Mouse (Mus musculus) ES-E14 (cell line): ENCODE data around the gene Tex44. TPM values are rescaled to one million over a fixed set of nuclear protein-coding genes. Genes with fewer than 3 reads are reported as not detected.

Experiments used
- DNase-seq: peaks from one replicate; pipeline ENCODE4 v3.0.0-alpha.2; 2013; ENCODE audit warnings: low read depth, low spot score
- H3K27ac ChIP-seq: 2 replicates; pipeline ENCODE4 v1.5.1; 2012; ENCODE audit warnings: low read depth, mild to moderate bottlenecking, low read length, moderate library complexity, mixed read lengths; ENCODE audit not compliant: poor library complexity, insufficient read depth, severe bottlenecking
- H3K36me3 ChIP-seq: 2 replicates; pipeline ENCODE4 v1.6.1; 2012; ENCODE audit warnings: mild to moderate bottlenecking, low read length, moderate library complexity, mixed read lengths; ENCODE audit not compliant: control insufficient read depth, poor library complexity, insufficient read depth, severe bottlenecking
- H3K4me1 ChIP-seq, 2 experiments: fragments of 150-350 bp in 1 of 2; sonication (generic) in 1 of 2; 2 replicates each; pipeline ENCODE4 v1.6.1; 2012; ENCODE audit warnings: low read length in 2 of 2, mild to moderate bottlenecking in 1 of 2, mixed read lengths in 1 of 2; ENCODE audit not compliant: control insufficient read depth in 2 of 2, insufficient read depth in 2 of 2, poor library complexity in 1 of 2
- H3K4me3 ChIP-seq, 2 experiments: fragments of 150-350 bp in 1 of 2; sonication (generic) in 1 of 2; 2 replicates each; pipeline ENCODE4 v1.5.1; 2012; ENCODE audit warnings: low read length in 2 of 2, low read depth in 1 of 2, mild to moderate bottlenecking in 1 of 2, mixed read lengths in 1 of 2; ENCODE audit not compliant: insufficient read depth in 1 of 2, poor library complexity in 1 of 2, severe bottlenecking in 1 of 2
- H3K9ac ChIP-seq: 2 replicates; pipeline ENCODE4 v1.6.1; 2012; ENCODE audit warnings: low read depth, mild to moderate bottlenecking, low read length, mixed read lengths; ENCODE audit not compliant: poor library complexity, insufficient read depth, severe bottlenecking
- H3K9me3 ChIP-seq: fragments of 150-350 bp; sonication (generic); 2 replicates; pipeline ENCODE4 v1.6.1; 2012; ENCODE audit warnings: low read depth, mild to moderate bottlenecking, low read length; ENCODE audit not compliant: control insufficient read depth, insufficient read depth
- CHD2 ChIP-seq: IDR thresholded peaks from 2 replicates; pipeline ENCODE4 v1.6.1; 2014; ENCODE audit warnings: mild to moderate bottlenecking, low read depth, low read length, inconsistent platforms
- HCFC1 ChIP-seq: IDR thresholded peaks from 2 replicates; pipeline ENCODE4 v1.6.1; 2012; ENCODE audit warnings: low read length, inconsistent platforms, borderline replicate concordance; ENCODE audit not compliant: insufficient read depth
- MAFK ChIP-seq: IDR thresholded peaks from 2 replicates; pipeline ENCODE4 v1.6.1; 2014; ENCODE audit warnings: mild to moderate bottlenecking, low read depth, low read length, inconsistent platforms; ENCODE audit not compliant: insufficient read depth
- ZC3H11A ChIP-seq: IDR thresholded peaks from 2 replicates; pipeline ENCODE4 v1.6.1; 2012; ENCODE audit warnings: low read depth, mild to moderate bottlenecking, inconsistent platforms, low read length, borderline replicate concordance
- ZNF384 ChIP-seq: IDR thresholded peaks from 2 replicates; pipeline ENCODE4 v1.6.1; 2012; ENCODE audit warnings: low read depth, low read length, inconsistent platforms
- in situ Hi-C, 2 experiments: fragments of 600-800 bp; cut with MboI; formaldehyde crosslinking; loops; one replicate each; pipeline ENCODE4 v1.15.1; 2025; ENCODE audit warnings: low sequenced_read_pairs in 2 of 2, inconsistent platforms in 1 of 2; ENCODE audit not compliant: unreplicated experiment in 2 of 2
- total RNA-seq: library from RNA; depleted of rRNA; stranded (reverse); fragments of 300-350 nt; gene quantifications from 2 replicates; pipeline ENCODE4 v1.2.3, GENCODE M21; 2012

Tex44 gene
- total RNA-seq, 1 experiment, result not detected

- Histone ChIP-seq H3K9ac (no peak overlapping the region), H3K9me3 (no peaks in the 10 kb centered on the region), H3K27ac (no peak overlapping the region), H3K4me3 (no peak overlapping the region), H3K36me3 (no peaks in the 10 kb centered on the region), H3K4me1 (peaks cover 0 to 4% of the 10 kb centered on the region in 2 experiments; a peak in 1 of 4 replicates)
- no peak for TF ChIP-seq CHD2
- no peak for TF ChIP-seq ZNF384
- no peak for TF ChIP-seq HCFC1
- TF ChIP-seq MAFK, result no peak
- no peak for TF ChIP-seq ZC3H11A
- DNase-seq, result no peak
- in situ Hi-C loops, result no loop called here
These were observed 11.0 kb upstream of the Tex44 start for GRCm38 (mm10) chr1:86415144-86415543.

- no peak for DNase-seq
- H3K27ac ChIP-seq, result no peak overlapping the region
- no peak for TF ChIP-seq MAFK
- TF ChIP-seq ZNF384, result no peak
- TF ChIP-seq HCFC1, result no peak
- no peak for TF ChIP-seq ZC3H11A
- no peak for TF ChIP-seq CHD2
- H3K9ac ChIP-seq, result no peak overlapping the region
- H3K4me1 ChIP-seq, result peaks cover 0 to 4% of the 10 kb centered on the region in 2 experiments; a peak in 1 of 4 replicates
- H3K36me3 ChIP-seq, result no peaks in the 10 kb centered on the region
- H3K4me3 ChIP-seq, result no peak overlapping the region
- H3K9me3 ChIP-seq, result no peaks in the 10 kb centered on the region
- in situ Hi-C loops, result no loop called here
These were observed 10.4 kb upstream of the Tex44 start for GRCm38 (mm10) chr1:86415612-86416184.

- no peak overlapping the region for H3K27ac ChIP-seq
- in situ Hi-C loops, result no loop called here
These were observed 9.8 kb upstream of the Tex44 start for GRCm38 (mm10) chr1:86416321-86416720.

GRCm38 (mm10) chr1:86421007-86421406 lies 5.1 kb upstream of the Tex44 start:
- H3K9ac ChIP-seq, result no peak overlapping the region
- no peaks in the 10 kb centered on the region for H3K36me3 ChIP-seq
- in situ Hi-C loops, result no loop called here
- no peak for DNase-seq
- peaks cover 0 to 16% of the 10 kb centered on the region in 2 experiments; a peak in 2 of 4 replicates for H3K4me1 ChIP-seq
- no peaks in the 10 kb centered on the region for H3K9me3 ChIP-seq
- TF ChIP-seq MAFK (no peak), ZC3H11A (no peak), ZNF384 (no peak), HCFC1 (no peak), CHD2 (no peak)
- H3K4me3 ChIP-seq, result no peak overlapping the region
- no peak overlapping the region for H3K27ac ChIP-seq

More at GRCm38 (mm10) chr1:86416321-86416720, 9.8 kb upstream of the Tex44 start:
- peaks cover 0 to 5% of the 10 kb centered on the region in 2 experiments; a peak in 2 of 4 replicates for H3K4me1 ChIP-seq
- no peak for DNase-seq
- no peaks in the 10 kb centered on the region for H3K9me3 ChIP-seq
- TF ChIP-seq ZC3H11A (no peak), ZNF384 (peak; percentile 81)
- H3K4me3 ChIP-seq, result no peak overlapping the region
- no peak overlapping the region for H3K9ac ChIP-seq
- no peaks in the 10 kb centered on the region for H3K36me3 ChIP-seq

DNA sequence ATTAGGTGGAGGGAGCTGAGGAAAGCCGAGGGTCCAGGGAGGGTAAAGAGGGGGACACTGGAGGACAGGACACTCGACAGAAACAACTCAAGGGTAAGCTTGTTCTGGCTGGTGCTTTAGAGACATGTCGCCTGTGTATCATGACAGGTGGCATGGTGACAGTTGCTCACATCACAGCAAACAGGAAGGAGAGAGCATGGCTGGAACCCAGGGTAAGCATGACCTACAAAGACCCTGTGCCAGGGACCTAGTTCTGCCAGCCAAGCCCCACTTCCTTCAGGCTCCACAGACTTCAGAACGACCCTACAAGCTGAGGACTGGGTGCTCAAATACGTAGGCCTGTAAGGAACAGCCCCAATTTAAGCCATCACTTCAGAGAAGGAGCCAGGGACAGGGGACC lies 2.2 kb upstream of the Tex44 start:
- H3K9ac ChIP-seq, result no peak overlapping the region
- H3K36me3 ChIP-seq, result no peaks in the 10 kb centered on the region
- H3K27ac ChIP-seq, result no peak overlapping the region; the same call in 1 of the 2 replicates
- TF ChIP-seq CHD2 (no peak), ZC3H11A (no peak), ZNF384 (no peak), HCFC1 (no peak), MAFK (no peak)
- H3K4me3 ChIP-seq, result no peak overlapping the region
- DNase-seq, result no peak
- in situ Hi-C loops, result no loop called here
- H3K9me3 ChIP-seq, result no peaks in the 10 kb centered on the region
- H3K4me1 ChIP-seq, result peaks cover 0 to 16% of the 10 kb centered on the region in 2 experiments; a peak in 2 of 4 replicates
